Mouse (Mus musculus) cerebellum, postnatal 4 days (tissue): ENCODE results near the gene Bzw2.

Experiments used
- DNase-seq, 2 experiments: peaks; one replicate each; pipeline ENCODE4 v3.0.0; 2022; ENCODE audit warnings: low spot score in 2 of 2, mixed read lengths in 1 of 2

Bzw2 gene

GRCm38 (mm10) chr12:36135409-36135808, 22.5 kb downstream of the Bzw2 start:
- no peak for DNase-seq

- DNase-seq: no peak
These were observed 23.8 kb downstream of the Bzw2 start for GRCm38 (mm10) chr12:36134111-36134510.

DNA sequence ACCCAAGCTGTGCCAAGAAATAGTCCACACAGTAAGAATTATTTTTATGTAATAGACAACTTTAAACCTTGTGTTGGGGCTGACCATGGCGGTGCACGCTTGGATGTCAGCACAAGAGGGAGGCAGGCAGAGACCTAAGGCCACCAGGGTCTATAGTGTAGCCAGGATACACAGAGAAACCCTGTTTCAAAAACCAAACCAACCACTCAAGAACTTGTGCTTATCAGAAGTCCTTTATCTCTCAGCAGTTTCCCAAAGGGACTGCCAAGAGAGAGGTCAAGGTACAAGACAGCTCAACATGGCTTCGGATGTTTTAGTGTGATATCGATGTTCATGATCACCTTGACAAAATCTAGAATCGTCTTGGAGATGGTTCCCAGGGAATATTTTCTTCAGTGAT, 24.3 kb downstream of the Bzw2 start:
- DNase-seq: no peak

- DNase-seq: no peak
These were observed 25.2 kb downstream of the Bzw2 start for GRCm38 (mm10) chr12:36132668-36133067.

DNA sequence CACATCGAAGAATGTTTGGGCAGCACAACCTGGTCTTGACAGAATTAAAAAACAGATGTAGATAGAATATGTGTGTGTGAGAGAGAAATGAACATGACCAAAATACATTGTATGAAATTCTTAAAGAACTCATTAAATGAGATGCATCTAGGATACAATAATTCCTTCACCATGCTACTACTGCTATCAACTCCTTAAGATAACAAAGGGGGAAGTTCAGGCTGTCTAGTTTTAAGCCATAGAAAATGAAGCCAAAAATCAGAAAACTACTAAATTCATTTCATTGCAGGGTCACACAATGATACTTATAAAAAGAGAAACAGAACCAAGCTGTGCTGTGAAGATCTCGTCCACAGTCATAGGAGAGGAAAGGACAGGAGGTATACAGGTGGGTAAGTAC, 25.6 kb downstream of the Bzw2 start:
- DNase-seq: no peak

- DNase-seq: no peak
These were observed 28.1 kb downstream of the Bzw2 start for GRCm38 (mm10) chr12:36129826-36130225.

DNA sequence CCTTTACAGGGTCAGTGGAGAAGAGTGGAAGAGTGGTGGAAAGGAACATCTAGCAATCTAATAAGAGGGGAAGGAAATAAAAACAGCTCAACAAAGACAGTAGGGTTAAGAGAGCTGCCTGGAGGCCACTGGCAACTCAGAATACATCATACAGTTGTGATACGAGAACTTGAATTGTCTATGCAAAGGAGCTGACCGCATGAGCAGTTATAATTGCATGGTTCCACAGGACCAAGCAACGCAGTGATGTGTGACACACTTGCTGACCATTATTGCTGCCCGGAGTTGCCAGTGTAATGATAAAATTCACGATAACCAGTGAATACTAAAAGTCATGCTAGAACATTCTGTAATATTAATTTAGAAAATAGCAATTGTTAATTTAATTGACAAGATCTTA, 31.8 kb downstream of the Bzw2 start:
- no peak for DNase-seq

DNA sequence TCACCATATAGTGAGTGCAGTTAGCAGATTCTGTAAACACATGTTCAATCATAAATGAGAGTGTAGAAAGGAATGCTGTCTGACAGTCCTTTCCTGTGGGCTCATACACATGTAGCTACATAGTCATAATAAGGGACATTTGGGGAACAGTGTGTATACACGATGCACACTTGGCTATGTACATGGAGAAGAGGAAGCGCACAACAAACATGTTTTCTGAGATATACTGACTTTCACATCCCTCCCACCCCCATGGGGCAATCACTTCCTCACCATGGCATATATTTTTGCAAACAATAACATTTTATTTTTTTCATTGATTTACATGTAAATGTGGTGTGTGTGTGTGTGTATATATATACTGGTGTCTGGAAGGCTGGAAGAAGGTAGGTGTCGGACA, 38.6 kb downstream of the Bzw2 start:
- DNase-seq: no peak

GRCm38 (mm10) chr12:36117161-36117560, 40.7 kb downstream of the Bzw2 start:
- no peak for DNase-seq

DNA sequence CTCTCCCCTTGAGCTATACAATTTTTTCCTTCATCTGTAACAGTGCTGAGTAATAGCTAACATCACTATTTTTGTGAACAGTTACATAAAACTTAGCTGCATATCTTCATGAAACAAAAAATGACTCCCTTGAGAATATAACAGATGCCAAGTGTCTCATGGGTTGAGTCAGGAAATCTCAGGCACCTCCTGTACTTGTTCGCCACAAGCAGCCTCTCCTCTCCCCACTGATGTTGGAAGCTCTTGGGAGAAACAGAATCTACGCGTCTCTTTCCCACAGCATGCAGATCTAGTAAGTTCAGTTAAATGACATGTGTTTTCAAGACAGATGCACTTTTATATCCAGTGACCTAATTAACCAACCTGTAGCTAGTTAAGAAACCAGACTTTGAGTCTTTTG, 45.8 kb downstream of the Bzw2 start:
- DNase-seq: no peak

- no peak for DNase-seq
These were observed 46.8 kb downstream of the Bzw2 start for GRCm38 (mm10) chr12:36111110-36111509.

- DNase-seq: no peak
These were observed 47.4 kb downstream of the Bzw2 start for GRCm38 (mm10) chr12:36110457-36110856.

DNA sequence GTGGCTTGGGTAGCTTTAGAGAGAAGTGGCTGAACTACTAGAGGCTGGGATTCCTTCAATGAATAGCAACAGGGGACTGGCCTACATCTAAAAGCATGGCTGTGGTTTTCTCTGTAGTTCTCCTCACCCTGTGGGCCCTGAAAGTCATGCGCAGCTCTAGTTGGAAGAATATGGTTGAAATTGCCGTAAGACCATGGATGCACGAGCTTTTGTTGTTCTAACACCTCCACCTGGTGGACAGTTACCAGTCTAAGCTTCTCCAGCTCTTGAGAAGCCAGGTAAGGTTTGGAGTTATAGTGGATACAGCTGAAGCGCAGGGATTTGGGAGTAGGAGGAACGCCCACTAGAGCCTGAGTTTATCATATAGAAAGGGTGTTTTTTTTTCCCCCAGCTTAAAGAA, 49.4 kb downstream of the Bzw2 start:
- no peak for DNase-seq

GRCm38 (mm10) chr12:36103592-36103910, 54.3 kb downstream of the Bzw2 start:
- DNase-seq: no peak

DNA sequence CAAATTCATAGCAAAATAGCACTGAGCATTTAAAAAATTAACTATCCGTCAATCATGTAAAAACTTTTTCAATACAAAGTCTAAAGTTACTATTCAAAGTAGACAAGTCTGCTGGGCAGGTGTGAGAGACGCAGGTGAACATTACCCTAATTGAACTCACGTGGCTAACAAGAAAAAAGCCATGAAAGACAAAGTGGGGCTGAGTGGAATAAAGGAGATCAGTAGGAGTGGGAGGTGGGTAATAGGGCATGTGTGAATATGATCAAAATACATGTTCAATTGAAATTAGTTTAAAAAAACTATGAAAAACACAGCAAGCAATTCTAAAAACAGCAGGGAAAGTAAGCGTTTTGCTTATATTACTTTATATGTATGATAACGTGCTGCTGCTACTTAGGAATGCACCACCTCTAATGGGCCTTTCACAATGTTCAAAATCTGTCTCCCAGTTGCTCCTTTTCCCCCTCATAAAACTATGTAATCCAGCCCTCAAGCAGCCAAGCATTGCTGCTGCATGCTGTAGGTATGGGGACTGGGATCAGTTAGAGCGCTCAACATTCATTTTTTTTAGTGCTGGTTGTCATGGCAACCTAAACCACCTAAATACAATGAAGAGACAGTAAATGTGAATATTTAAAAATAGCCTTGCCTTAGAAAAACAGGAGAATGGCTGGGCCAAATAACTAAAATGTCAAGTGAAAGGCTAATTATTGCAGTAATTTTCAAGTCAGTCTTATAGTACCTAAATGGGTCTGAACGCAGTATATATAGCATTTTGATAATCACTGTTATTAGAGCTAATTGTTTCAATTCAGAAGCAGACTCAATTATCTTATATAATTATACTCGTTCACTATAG, 54.9 kb downstream of the Bzw2 start:
- no peak for DNase-seq

DNA sequence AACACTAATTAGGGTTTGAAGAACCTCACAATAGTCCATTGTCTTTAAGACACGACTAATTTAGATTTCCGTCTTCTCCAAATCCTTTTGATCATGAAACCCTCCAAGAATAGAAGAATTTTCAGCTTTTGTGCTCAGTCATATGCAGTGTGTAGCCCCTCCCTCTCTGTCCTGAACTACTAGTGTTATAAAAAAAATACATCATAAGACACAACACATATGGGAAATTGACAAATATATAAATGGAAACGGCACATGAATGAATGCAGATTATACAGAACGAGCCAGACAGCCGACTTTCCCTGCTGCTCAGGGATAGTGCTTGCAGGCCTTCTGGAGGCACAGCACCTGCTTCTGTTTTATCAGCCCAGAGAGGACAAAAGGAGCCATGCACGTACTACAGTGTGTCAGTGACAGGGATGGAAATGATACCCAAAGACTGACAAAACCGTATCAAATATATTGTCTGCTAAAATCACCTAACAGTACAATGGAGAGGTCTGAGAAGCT, 62.5 kb downstream of the Bzw2 start:
- DNase-seq: no peak

- DNase-seq: no peak
These were observed 64.7 kb downstream of the Bzw2 start for GRCm38 (mm10) chr12:36093081-36093670.

GRCm38 (mm10) chr12:36091964-36092363, 65.9 kb downstream of the Bzw2 start:
- no peak for DNase-seq

- peak in 1 of 2 experiments; percentile 8 for DNase-seq
These were observed 68.7 kb downstream of the Bzw2 start for GRCm38 (mm10) chr12:36089221-36089620.

- no peak for DNase-seq
These were observed 69.1 kb downstream of the Bzw2 start for GRCm38 (mm10) chr12:36088804-36089203.

DNA sequence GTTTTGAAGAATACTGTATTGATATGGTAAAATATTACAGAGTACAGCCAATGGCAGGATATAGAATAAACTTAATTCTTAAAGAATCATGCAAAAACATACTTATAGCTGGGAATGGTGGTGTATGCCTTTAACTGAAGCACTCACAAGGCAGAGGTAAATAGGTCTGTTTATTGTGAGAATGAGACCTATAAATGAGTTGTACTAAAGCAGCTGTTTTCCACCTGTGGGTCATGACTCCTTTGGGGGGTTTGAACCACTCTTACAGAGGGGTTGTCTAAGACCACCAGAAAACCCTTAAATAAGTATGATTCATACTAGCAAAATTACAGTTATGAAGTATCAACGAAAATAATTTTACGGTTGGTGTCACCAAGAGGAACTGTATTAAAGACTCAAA, 72.5 kb downstream of the Bzw2 start:
- DNase-seq: no peak

- no peak for DNase-seq
These were observed 79.6 kb downstream of the Bzw2 start for GRCm38 (mm10) chr12:36078101-36078899.

DNA sequence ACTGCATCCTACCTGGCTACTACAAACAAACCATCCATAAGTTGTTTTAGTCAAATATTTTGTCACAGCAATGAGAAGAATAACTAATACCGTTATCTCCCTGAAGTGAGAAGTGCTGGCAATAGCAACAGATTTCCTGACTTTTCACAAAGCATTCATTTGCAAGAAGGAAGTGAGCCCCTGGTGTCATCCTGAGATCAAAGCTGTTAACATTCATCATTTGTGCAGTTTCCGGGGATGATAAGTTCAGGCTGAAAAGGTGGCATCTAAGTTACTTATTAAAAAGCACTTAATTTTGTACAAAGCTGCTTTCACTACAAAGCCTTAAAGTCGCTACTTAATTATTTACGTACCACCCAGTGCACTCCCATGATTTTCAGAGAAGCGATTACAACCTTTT, 85.0 kb downstream of the Bzw2 start:
- DNase-seq: no peak
